Mouse (Mus musculus) MEL (cell line): ENCODE measurements around the gene Rgs12.

Experiments used
- CTCF ChIP-seq, 3 experiments: IDR thresholded peaks in 2 of 3; conservative IDR thresholded peaks in 1 of 3; 2 replicates each; pipeline ENCODE4 v1.5.1; 2011 to 2012; ENCODE audit warnings: low read length in 3 of 3, low read depth in 2 of 3, mild to moderate bottlenecking in 2 of 3, improper control_type of control experiment in 1 of 3, inconsistent platforms in 1 of 3, mixed read lengths in 1 of 3, moderate library complexity in 1 of 3; ENCODE audit not compliant: control insufficient read depth in 1 of 3, insufficient read depth in 1 of 3, poor library complexity in 1 of 3, severe bottlenecking in 1 of 3
- GABPA ChIP-seq: IDR thresholded peaks from 2 replicates; pipeline ENCODE4 v1.6.1; 2012; ENCODE audit warnings: low read depth, mild to moderate bottlenecking, inconsistent platforms, low read length, improper control_type of control experiment, moderate library complexity
- HCFC1 ChIP-seq: IDR thresholded peaks from 2 replicates; pipeline ENCODE4 v1.6.1; 2012; ENCODE audit warnings: low read depth, mild to moderate bottlenecking, inconsistent platforms, low read length, improper control_type of control experiment, moderate library complexity
- MAX ChIP-seq: IDR thresholded peaks from 2 replicates; pipeline ENCODE4 v1.6.1; 2011; ENCODE audit warnings: low read length, improper control_type of control experiment
- NRF1 ChIP-seq: IDR thresholded peaks from 2 replicates; pipeline ENCODE4 v1.6.1; 2014; ENCODE audit warnings: low read depth, mild to moderate bottlenecking, inconsistent platforms, low read length, improper control_type of control experiment, moderate library complexity; ENCODE audit not compliant: poor library complexity, insufficient read depth, severe bottlenecking
- POLR2A ChIP-seq, 2 experiments: IDR thresholded peaks; 2 replicates each; pipeline ENCODE4 v1.6.1; 2011 to 2012; ENCODE audit warnings: low read length in 2 of 2, mild to moderate bottlenecking in 2 of 2, control low read depth in 1 of 2, improper control_type of control experiment in 1 of 2, low read depth in 1 of 2, moderate library complexity in 1 of 2; ENCODE audit not compliant: control insufficient read depth in 1 of 2, insufficient read depth in 1 of 2, poor library complexity in 1 of 2
- USF1 ChIP-seq: IDR thresholded peaks from 2 replicates; pipeline ENCODE4 v1.6.1; 2014; ENCODE audit warnings: low read depth, mild to moderate bottlenecking, inconsistent platforms, low read length, improper control_type of control experiment, moderate library complexity

DNA sequence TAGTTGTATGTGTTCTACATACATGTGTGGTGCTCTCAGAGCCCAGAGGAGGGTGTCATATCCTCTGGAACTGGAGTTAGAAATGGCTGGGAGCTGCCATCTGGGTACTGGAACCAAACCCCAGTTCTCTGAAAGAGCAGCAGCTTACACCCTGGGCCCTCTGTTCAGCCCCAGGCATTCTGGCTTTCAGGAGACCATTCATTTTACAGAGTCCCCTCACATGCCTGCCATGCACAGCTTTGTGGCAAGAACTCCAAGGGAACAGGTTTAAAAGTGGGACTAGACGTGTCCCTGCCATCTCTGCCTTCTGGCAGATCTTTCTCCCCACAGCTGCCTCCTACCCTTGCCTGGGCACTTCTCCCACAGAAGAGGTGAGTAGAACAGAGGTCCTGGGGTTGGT lies 84.4 kb downstream of the Rgs12 start:
- TF ChIP-seq USF1: no peak
- no peak; a peak in 1 of 6 replicates for TF ChIP-seq CTCF (IDR thresholded peaks at IDR 0.05 in 2 of 3, conservative IDR thresholded peaks at IDR 0.05 in 1 of 3; ENCODE audit: control insufficient read depth in 1 of 3, insufficient read depth in 1 of 3, low read depth in 2 of 3, low read length in 3 of 3, poor library complexity in 1 of 3, severe bottlenecking in 1 of 3)
- no peak for TF ChIP-seq NRF1
- no peak for TF ChIP-seq POLR2A (IDR thresholded peaks at IDR 0.05; ENCODE audit: control insufficient read depth in 1 of 2, insufficient read depth in 1 of 2, low read depth in 1 of 2, low read length in 2 of 2, poor library complexity in 1 of 2)
- no peak for TF ChIP-seq GABPA
- no peak for TF ChIP-seq HCFC1
- TF ChIP-seq MAX: no peak
